Mouse (Mus musculus) hindbrain, embryonic 13.5 days (tissue): ENCODE measurements at regions not wholly inside any gene's neighbourhood (a gene's known extent, or its start where the extent isn't known, plus 50 kb on each side); places are given as distances from the start of the nearest gene placed in this dataset.

Experiments
- ATAC-seq: fragments of 200-750 bp; cut with Nextera tagmentation; 2 replicates; pipeline ENCODE4 v1.8.0; 2017; ENCODE audit warnings: moderate TSS enrichment; ENCODE audit not compliant: low FRiP score
- H3K27ac ChIP-seq: fragments of 300-500 bp; sonication (generic); 2 replicates; pipeline ENCODE4 v1.5.1; 2015; ENCODE audit warnings: inconsistent platforms, mild to moderate bottlenecking, moderate library complexity
- H3K27me3 ChIP-seq: fragments of 300-500 bp; sonication (generic); 2 replicates; pipeline ENCODE4 v1.6.1; 2015; ENCODE audit warnings: mild to moderate bottlenecking, inconsistent platforms
- H3K36me3 ChIP-seq: fragments of 300-500 bp; sonication (generic); 2 replicates; pipeline ENCODE4 v1.6.1; 2015; ENCODE audit warnings: mild to moderate bottlenecking, inconsistent platforms
- H3K4me1 ChIP-seq: fragments of 300-500 bp; sonication (generic); replicated peaks from 2 replicates; pipeline ENCODE4 v1.6.1; 2015; ENCODE audit warnings: inconsistent platforms
- H3K4me2 ChIP-seq: fragments of 300-500 bp; sonication (generic); 2 replicates; pipeline ENCODE4 v1.6.1; 2015; ENCODE audit warnings: inconsistent platforms, mild to moderate bottlenecking, moderate library complexity
- H3K4me3 ChIP-seq: fragments of 300-500 bp; sonication (generic); 2 replicates; pipeline ENCODE4 v1.5.1; 2015; ENCODE audit warnings: mild to moderate bottlenecking, inconsistent platforms
- H3K9ac ChIP-seq: fragments of 300-500 bp; sonication (generic); 2 replicates; pipeline ENCODE4 v1.6.1; 2015; ENCODE audit warnings: mild to moderate bottlenecking, inconsistent platforms
- H3K9me3 ChIP-seq: fragments of 300-500 bp; sonication (generic); 2 replicates; pipeline ENCODE4 v1.6.1; 2016; ENCODE audit warnings: inconsistent platforms
- WGBS: fragments of 180-500 bp; shearing (Covaris S2); methylation state at CpG from one replicate; pipeline ENCODE4 v1.1.7; 2015; 5-methylcytosine and 5-hydroxymethylcytosine counted together

DNA sequence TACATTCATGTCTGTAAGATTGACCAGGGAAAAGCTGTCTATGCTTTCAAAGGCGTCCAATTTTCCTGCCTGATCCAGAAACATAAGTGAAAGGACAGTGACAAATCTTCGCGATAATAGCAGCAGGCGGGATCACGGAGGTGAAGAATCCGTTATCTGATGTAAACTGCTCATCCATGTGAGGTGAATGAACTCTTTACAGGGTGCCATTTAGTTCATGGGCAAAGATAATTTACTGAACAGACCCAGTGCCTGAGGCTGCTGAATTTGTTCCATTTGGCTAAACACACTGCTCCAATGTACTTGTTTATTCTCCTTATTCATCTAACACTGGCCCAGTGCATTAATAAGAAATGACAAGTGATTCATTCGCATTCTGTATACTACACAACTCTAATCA lies 3534.3 kb upstream of the Lrrc6 start:
- Histone ChIP-seq H3K9me3 (no peaks in the 10 kb centered on the region), H3K27ac (no peak overlapping the region), H3K4me2 (no peak overlapping the region), H3K27me3 (no peaks in the 10 kb centered on the region), H3K4me3 (no peak overlapping the region), H3K4me1 (0 out of 2 replicates have a peak, but pooled peaks cover 3% of the 10 kb centered on the region), H3K9ac (no peak overlapping the region), H3K36me3 (no peaks in the 10 kb centered on the region)
- 47% methylated on average over 7 of the region's 7 CpGs for WGBS
- peak; percentile 72 for ATAC-seq

DNA sequence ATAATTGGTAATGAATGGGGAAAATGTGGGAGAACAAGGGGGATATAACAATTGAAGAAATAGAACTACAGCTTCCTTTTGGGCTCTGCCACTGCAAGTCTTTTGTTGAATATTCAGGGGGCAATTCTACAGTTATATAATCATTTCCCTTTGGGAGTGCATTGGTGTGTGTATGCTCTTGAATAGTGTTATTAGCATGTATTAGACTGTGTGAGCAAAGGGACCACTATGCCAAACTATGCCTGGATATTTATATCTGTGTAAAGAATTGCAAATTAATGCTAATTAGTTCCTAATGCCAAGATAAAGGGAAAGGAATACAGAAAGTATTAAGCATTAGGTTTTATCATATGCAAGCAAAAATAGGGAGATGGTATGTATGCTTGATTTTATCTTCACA lies 3528.8 kb upstream of the Lrrc6 start:
- ATAC-seq = no peak

DNA sequence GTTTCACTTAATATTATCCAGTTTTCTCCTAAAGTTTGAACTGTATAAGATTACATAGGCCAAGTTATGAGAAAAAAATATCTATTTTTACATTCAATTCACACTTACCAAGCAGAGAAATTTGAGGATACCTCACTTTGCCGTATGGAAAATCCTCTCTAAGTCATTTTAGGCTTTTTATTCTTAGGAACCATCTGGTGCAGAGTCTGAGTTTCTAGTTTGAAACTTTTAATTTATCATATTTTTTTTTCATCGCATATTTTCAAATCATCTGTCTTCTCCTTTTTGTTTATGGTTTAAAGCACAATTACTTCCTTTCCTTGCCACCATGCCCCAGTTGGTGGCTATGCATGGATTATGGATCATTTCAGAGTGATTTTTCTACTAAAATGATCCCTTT lies 3512.1 kb upstream of the Lrrc6 start:
- Histone ChIP-seq H3K27me3 (no peaks in the 10 kb centered on the region), H3K9me3 (no peaks in the 10 kb centered on the region), H3K4me3 (no peak overlapping the region), H3K27ac (no peak overlapping the region), H3K4me2 (no peak overlapping the region), H3K36me3 (no peaks in the 10 kb centered on the region), H3K4me1 (no peaks in the 10 kb centered on the region), H3K9ac (no peak overlapping the region)
- WGBS = 90% methylated on average over 2 of the region's 2 CpGs
- no peak for ATAC-seq

More for the DNA sequence above, 3528.8 kb upstream of the Lrrc6 start:
- H3K9ac ChIP-seq = no peak overlapping the region
- no peaks in the 10 kb centered on the region for H3K4me1 ChIP-seq
- H3K27me3 ChIP-seq = no peaks in the 10 kb centered on the region
- no peaks in the 10 kb centered on the region for H3K36me3 ChIP-seq
- no peak overlapping the region for H3K4me3 ChIP-seq
- no peak overlapping the region for H3K27ac ChIP-seq
- no peaks in the 10 kb centered on the region for H3K9me3 ChIP-seq
- H3K4me2 ChIP-seq = no peak overlapping the region
